Mouse (Mus musculus): ENCODE data around the gene Gpa33.

Gpa33 gene

DNA sequence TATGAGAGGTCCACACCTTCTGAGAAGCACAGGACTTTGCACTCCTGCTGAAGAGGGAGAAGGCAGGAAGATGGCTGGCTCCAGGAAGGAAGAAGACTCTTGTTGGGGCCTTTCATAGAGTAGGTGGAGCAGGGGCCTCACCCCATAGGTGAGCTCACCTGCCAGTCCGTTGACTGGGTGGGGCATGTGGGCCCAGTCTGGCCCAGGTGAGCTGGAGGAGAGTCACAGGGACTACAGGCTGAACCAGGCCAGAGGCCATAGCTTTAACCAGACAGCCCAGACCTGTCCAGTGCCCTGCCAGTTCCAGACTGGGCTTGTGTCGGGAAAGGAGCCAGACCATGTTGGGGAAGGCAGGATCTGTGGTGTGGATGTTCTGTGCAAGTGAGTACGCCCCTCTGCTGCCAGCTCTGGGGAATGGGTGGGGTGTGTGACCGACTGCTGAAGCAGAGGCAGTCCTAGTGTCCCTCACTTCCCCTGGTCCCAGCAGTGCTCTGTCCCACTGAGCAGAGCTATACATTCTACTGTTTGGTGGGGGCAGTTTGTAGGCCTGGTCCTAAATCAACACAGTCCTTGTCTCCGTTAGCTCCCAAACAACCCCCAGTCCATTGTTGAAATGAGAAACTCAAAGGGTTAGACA is at the start of gene Gpa33:
TSS of gene Gpa33 (plus strand) at position 15 of the 637 bp plus-strand sequence.
- DNase-seq (ENCODE audit: low spot score in 2 of 2), result no peak

DNA sequence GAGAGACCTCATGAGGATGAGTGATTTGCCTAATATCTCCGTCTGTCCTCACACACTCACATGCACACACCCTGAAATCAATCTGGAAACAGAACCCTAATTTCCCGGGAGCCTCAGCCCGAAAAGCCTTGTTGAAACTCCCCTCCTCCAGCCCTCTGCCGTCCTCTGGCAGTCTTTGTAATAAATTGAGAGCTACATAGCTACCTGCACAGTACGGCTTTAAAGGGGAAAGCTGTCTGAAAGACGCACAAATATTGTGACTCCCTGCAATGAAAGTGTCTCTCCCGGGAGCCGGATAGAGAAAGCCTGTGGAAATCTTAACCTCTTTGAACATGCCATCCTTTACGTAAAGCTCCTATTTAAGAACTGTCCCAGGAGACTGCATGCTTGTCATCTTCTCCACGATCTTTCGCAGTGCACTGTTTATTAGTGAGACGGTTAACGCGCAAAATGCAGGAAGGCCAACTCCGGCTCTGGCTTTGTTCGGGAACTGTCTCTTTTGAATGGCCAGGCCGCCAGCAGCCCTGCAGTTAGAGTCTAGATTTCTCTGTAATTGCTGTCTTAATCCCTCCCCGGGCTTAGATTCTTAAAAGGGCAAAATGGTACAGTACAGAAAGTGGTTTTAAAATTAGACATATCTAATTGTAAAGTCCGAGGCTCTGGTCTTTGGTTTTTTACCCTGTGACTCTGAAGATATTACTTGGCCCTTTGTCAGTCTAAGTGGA is 41.4 kb upstream of the Gpa33 start:
- no peak for DNase-seq (ENCODE audit: low spot score in 2 of 2)

DNA sequence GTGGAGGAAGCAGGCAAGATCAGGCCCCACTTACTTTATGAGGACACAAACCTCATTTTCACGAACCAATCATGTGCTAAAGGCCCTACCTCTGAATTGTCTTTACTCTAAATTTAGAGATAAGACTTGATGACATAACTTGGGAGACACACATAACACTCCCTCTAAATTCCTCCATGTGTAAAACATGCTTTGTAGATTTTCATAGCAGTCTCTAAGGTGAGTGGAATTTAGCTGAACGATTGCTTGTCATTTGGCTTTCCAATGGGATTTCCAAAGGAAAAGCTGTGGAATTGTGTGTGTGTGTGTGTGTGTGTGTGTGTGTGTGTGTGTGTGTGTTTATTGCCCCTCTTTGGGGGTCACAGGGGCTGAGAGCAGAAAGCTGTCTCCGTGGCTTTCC is 40.7 kb upstream of the Gpa33 start:
- no peak for DNase-seq (ENCODE audit: low spot score in 2 of 2)

DNA sequence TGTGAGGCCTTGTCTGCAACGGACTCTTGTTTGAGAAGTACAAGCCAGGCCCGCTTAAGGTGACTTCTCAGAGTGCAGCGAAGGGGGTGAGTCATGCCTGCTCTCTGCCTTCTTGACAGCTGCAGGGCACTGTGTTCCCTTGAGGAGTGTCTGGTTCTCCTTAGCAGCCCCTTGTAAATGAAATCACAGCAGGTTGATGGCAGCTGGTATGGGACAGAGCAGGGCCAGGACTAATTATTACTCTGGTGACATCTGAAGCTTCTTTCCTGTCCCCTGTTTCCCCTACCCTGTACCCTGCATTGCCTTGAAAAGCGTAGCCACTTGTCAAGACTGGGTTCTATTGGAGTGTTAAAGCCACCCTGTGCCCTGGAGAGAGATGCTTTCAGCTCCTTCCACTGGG is 40.3 kb upstream of the Gpa33 start:
- DNase-seq (ENCODE audit: low spot score in 2 of 2), result no peak

DNA sequence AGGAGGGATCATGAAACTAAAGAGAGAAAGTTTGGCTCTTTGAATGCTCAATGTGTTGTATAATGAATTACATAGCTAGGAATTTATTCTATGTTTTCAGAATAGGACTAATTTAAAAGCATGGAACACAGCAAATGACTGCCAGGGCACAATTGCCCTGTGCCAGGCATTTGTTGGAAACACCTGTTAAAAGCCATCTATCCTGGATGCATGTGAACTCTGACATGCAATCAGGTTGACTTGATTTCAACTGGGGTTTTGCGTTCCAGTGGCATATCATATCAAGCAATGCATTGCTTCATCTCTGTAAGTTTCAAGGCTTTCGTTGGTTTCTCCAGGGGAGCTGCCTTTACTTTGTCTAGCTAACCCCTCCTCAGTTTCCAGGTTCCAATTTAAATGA is 39.7 kb upstream of the Gpa33 start:
- no peak for DNase-seq (ENCODE audit: low spot score in 2 of 2)

DNA sequence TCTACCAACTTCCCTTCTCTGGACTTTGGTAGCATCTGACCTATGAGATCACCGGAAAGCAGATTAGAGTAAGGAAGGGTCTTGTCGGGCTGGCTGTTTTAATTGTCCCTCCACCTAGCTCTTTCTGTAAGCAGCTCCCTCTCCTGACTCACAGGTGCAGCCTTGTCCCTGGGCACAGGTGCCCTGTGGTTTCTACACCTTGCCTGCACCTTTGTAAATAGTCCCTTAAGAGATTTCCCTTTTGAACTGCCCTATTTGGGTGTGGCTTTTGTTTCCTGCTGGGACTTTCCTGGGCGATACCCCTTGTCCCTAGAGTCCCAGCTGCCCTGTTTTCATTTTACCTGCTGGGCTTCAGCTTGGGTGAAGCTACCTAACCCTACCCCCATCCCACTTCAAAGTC is 35.6 kb upstream of the Gpa33 start:
- no peak for DNase-seq (ENCODE audit: low spot score in 2 of 2)

DNA sequence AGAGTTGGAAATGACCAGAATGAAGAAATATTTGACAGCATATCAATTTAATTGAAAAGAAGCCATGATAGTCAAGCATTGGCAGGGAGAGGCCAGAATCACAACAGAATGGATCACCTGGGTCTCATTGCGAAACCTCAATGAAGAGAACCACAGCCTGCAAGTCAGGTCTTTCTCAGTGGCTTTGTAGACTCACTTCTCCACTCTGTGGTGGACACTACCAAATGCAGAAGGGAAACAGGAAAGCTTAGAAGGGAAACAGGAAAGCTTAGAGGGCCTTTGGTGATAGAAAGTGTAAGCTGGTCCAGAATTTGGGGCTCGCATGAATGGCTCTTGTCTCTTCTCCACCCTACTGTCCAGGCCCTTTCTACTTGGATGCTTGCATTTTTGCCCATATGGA is 31.9 kb upstream of the Gpa33 start:
- DNase-seq (ENCODE audit: low spot score in 2 of 2), result no peak

DNA sequence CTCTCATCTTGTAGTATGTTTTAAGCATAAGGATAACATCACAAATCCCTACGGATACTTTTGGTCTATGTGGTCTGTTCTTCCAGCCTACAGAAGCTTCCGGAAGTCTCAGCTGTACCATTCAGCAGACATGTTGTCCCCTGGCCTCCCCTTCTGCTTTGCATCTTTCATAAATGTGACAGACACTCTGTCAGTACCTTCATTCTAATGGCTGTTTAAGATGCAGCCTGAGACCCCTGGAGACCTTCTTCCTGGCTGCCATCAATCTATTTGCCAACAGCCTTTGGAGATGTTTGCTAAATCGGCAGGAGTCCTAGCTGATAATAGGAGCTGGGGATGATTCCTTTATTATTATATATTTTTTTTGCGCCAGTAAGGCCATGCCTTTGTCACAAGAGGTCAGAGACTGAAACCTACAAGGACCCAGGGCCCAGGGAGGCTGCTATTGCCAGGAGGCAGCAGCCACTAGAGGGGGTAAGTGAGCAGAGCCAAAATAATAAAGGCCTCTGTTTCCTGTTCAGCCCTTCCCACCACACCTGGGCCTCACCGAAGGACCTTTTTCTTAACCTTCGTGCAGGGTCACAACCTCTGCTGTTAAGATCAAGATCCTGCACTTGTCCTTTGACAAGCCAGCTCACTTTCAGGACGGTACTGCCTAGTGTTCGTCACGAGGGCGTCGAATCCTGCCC is 27.0 kb upstream of the Gpa33 start:
- no peak for DNase-seq (ENCODE audit: low spot score in 2 of 2)

DNA sequence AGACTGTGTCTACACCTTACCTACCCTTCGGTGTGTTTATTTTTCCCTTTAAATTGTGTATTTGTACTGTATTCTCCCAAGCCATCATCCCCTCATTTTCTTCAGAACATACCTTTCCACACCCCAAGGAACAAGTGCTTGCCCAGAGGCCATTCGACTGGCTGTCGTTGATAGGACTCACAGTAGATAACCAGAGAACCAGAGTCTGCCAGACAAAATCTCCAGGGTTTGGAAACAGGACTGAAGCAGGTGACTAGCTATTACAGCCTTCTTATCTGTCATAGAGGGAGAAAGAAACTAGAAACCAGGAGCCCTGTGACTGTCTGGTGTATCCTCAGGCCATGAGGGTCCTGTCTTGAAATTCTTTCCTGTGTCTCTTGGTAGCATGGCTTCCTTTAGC is 25.2 kb upstream of the Gpa33 start:
- DNase-seq (ENCODE audit: low spot score in 2 of 2), result no peak

DNA sequence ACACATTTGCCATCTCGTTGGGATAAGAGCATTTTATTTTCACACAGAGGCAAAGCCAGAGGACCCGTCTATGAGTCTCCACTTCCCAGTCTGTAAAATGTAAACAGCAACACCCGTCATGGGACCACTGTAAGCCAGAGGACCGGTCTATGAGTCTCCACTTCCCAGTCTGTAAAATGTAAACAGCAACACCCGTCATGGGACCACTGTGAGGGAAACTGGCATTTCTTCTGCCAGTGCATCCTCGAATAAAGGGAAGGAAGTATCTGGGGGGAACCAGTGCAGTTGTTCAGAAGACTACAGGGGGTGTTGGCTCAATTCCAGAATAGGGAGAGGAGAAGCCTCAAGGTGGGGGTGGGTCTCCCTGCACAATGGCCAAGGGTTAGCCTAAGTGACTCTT is 24.6 kb upstream of the Gpa33 start:
- DNase-seq (ENCODE audit: low spot score in 2 of 2), result no peak

DNA sequence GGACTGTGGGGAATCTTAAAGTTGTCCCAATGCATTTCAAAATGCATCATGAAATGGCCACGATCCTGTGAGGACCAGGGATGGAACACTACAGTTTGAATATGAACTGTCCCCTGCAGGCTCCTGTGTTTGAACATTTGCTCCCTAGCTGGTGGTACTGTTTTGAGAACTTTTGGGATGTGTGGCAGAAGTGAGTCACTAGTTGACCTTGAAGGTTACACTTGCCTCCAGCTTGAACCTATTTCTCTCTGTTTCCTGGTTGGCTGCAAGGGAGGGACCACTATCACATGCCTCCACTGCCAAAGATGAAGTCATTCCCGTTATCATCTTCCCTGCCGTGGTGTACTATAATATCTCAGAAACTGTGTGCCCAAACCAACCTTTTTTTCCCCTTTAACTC is 15.1 kb upstream of the Gpa33 start:
- DNase-seq (ENCODE audit: low spot score in 2 of 2), result no peak

DNA sequence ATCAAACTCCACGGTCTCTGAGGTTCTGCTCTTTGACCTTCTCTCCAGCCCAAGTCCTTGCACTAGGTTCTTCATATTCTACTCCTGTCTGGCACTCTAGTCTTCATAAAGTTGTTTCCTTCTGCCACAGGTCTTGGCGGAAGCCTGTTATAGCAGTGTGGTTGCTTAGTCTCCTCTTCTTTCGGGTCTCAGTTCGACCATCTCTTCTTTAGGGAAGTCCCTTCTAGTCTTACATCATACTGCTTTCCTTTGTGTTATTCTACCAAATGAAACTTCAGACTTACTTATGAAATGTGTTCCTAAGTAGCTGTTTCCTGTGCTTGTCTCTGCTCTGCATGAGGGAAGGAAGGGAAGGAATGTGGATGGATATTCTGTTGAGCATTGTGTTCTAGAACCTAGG is 14.3 kb upstream of the Gpa33 start:
- no peak for DNase-seq (ENCODE audit: low spot score in 2 of 2)

DNA sequence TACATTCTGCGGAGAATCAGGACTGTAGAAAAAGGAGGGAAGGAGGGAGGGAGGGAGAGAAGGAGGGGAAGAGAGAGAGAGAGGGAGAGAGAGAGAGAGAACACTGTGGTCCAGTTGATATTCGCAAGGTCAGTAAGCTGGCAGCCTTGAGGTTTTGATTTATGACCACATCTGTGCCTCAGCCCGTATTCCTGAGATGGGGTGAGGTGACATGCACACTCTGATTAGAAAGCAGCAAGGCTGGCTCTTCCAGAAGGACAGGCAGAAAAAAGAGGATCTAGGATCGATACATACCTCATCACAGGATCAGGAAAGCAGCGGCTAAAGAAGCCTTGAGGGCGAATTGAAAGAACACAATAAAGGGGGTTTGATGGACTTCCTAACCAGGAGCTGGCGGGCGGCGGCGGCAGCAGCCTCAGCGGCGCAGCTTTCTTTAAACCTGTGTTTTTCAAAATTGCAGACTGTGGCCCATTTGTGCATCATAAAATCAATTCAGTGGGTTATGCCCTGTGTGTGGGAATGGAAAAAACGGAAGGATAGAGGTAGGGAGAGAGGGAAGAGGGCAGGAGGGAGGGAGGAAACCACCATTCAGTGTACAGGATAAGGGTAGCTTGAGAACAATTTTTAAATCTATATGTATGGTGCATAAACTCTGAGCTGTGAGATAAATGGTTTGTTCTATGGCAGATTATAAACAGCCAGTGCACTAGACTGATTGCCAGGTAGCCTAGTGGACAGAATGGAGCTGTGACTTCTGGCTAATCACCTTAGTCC is 12.0 kb upstream of the Gpa33 start:
- no peak for DNase-seq (ENCODE audit: low spot score in 2 of 2)

DNA sequence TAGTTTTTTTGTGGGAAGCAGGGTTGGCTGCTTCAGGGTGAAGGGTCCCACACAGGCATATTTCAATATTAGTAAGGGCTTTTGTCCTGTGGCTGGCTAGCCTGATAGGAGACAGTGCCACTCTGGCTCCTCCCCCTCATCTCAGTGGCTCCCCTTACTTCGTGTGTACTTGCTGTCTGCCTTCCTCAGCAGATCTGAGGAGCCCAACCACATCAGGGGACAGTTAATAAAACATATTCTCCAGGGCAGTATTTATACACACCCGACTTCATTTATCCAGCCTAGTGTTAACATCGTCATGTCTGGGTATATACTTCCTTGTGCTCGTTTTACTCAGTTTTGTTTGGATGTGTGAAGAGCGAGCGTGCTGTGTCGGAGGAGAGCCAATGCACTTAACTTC is 7.9 kb upstream of the Gpa33 start:
- no peak for DNase-seq (ENCODE audit: low spot score in 2 of 2)

DNA sequence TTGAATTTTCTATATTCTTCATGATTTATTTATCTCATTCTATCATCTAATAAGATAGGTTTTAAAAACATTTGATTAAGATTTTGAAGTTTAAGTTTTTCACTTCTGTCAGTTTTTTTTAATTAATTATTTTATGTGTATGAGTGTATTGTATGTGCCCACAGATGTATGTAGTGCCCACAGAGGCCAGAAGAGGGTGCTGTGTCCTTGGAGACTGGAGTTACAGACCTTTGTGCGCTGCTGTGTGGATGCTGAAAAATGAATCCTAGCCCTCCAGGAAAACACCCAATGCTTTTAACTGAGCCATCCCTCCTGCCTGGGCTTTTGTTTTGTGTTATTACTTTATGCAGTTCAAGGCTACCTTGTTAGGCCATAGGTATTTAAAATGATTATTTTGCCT is 7.0 kb upstream of the Gpa33 start:
- DNase-seq (ENCODE audit: low spot score in 2 of 2), result no peak

DNA sequence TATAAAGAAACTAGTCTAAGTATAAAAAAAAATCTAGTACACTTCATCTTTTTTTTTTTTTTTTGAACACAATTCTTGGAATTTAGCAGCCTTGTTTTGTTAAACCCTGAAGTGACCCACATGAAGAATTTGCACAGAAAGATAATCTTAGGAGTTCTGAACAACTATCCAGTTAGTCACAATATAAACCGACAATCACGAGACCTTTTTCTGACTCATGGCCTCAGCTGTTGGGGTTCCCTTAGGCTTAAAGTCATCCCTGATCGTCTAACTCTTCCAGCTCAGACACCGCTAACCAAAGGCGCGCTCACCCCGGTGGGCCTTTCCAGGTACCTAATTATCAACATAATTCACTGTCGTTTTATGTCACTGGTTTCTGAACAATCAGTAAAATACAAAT is 6.3 kb upstream of the Gpa33 start:
- no peak for DNase-seq (ENCODE audit: low spot score in 2 of 2)

DNA sequence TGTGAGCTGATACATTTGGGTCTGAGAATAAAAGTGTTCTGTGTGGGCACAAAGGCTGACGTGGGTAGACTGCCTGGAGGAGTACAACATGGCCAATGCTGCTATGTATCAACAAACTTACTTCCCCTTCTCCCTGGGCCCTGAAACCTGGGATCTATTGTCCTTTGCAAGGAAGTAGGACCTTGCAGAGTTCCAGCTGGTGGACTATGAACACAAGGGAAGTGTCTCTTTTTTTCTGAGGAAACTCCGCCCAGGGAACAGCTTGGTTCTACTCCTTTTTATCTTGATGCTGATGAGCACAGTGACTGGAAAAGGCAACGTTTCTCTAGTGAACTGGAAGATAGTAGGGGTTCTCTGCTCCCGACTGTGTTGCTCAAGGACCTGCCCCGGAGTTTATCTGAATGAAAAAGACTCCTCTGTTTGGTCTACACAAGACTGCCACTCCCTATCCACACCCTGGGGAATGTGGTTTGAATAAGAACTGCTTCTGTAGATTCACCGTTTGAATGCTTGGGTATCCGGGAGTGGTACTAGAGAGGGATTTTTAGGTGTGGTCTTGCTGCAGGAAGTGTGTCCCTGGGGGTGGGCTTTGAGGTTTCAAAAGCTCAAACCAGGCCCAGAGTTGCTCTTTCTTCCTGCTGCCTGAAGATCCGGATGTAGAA is 5.0 kb upstream of the Gpa33 start:
- DNase-seq (ENCODE audit: low spot score in 2 of 2), result no peak

DNA sequence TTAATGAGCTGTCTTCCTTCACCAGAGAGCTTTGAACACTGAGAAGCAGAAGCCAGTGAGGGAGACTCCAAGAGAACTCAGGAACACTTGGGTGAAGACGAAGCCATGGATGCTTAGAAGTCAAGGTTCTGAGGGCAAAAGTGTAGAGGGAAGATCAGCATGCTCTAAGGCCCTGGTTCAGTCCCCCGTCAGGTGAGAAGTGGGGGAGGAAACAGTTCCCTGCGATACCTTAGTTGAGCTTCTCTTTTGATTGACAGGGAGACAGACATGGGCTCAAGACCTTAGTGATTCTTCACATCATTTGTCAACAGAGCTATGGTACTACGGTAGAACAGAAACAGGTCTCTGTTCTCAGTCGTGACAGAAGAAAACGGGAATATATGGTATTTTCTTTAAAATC is 3.7 kb upstream of the Gpa33 start:
- DNase-seq (ENCODE audit: low spot score in 2 of 2), result no peak

DNA sequence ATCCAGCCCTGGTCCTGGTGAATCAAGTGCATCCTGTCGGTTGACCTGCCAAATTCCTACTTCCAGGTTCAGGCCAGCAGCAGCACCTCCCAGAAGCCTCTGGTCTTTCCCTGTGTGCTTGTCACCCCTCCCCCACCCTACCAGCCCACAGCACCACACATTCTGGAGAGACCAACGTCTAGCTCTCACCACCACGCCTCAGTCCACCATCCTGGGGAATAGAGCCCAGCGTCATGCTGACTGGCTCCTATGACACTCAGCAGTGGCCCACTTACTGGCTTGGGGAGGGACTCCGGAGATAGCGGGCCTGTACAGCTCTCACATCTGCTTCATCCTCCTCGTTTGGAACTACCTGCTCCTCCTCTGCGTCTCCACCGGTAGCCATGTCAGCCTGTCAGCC is 3.2 kb upstream of the Gpa33 start:
- no peak for DNase-seq (ENCODE audit: low spot score in 2 of 2)

DNA sequence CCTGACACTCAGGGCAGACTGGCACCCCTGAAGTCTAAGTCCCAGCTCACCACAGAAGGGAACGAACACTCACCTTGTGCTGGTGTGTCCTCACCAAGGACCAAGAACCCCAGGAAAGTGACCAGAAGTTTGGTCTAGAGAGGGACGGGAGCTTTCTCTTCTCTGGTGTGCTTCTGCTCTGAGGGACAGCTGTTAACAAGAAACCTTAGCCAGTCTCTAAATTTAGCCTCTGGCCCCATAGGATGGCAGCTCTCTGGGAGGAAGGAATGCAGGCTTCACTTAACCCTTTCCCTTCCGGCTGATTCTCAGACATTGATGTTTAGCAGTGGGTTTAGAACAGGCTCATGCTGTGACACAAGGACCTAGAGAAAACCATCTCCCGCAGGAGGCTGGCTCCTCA is 2.3 kb upstream of the Gpa33 start, which contains the start of gene Dusp27:
TSS of gene Dusp27 (minus strand) at position 204 of the 400 bp plus-strand sequence.
- DNase-seq (ENCODE audit: low spot score in 2 of 2), result no peak

DNA sequence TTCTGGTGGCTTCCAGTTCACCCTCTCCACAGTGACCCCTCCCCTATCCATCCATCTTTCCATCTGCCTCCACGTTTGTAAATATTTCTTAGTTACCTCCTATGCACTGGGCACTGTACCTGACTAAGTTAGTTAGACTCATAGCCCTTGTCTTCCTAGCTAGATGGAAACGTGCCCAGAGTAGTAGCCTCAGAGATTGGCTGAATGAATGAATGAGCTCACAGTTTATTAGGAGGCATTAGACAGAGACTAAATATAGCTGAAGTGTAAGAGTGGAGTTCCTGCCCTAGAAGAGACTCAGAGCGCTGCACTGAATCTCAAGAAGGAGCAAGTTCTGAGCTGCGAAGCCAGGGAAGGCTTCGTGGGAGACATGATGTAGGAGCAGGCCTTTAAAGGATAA is 1.5 kb upstream of the Gpa33 start:
- DNase-seq (ENCODE audit: low spot score in 2 of 2), result no peak

DNA sequence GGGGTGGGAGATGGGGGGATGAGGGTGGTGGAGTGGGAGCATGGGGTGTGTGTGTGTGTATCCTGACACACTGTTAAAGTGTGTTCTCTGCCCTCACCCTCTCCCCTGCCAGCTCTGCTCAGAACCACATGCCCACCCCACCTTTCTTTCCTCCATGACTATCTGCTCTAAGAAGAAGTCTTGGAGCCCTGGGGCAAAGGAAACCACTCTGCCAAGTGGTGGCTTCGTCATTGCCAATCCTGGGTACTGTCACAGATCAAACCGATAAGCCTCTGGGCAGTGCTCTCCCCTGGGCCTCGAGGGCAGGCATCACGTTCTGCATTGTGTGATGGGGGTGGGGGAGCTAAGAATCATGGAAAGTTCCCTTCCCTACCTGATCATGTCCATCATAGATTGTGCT is 2.3 kb downstream of the Gpa33 start:
- no peak for DNase-seq (ENCODE audit: low spot score in 2 of 2)

Measured in right cerebral cortex, postnatal 36 days (tissue).